Mouse (Mus musculus) ovary, postnatal 14 days (tissue): ENCODE data around the gene Dennd2d.

Experiments
- DNase-seq: peaks from one replicate; pipeline ENCODE4 v3.0.0; 2022; ENCODE audit warnings: low spot score

Gene Dennd2d

GRCm38 (mm10) chr3:106482281-106483081 lies at the start of gene Dennd2d:
TSS of gene Dennd2d (plus strand) at chr3:106482405.
- peak; percentile 29 for DNase-seq

- peak; percentile 10 for DNase-seq
Observed at GRCm38 (mm10) chr3:106448571-106448970, 33.6 kb upstream of the Dennd2d start.

GRCm38 (mm10) chr3:106448995-106449394 lies 33.2 kb upstream of the Dennd2d start:
- DNase-seq, result no peak

- no peak for DNase-seq
Observed at GRCm38 (mm10) chr3:106449567-106449966, 32.6 kb upstream of the Dennd2d start.

GRCm38 (mm10) chr3:106452616-106453015 lies 29.6 kb upstream of the Dennd2d start:
- DNase-seq, result no peak

GRCm38 (mm10) chr3:106457298-106457869 lies 24.8 kb upstream of the Dennd2d start:
- DNase-seq, result no peak

- no peak for DNase-seq
Observed at GRCm38 (mm10) chr3:106462059-106462470, 20.1 kb upstream of the Dennd2d start.

GRCm38 (mm10) chr3:106462493-106462892 lies 19.7 kb upstream of the Dennd2d start:
- no peak for DNase-seq

GRCm38 (mm10) chr3:106464750-106465149 lies 17.5 kb upstream of the Dennd2d start:
- no peak for DNase-seq

- DNase-seq, result no peak
Observed at GRCm38 (mm10) chr3:106474210-106474609, 8.0 kb upstream of the Dennd2d start.

- DNase-seq, result no peak
Observed at GRCm38 (mm10) chr3:106476863-106477262, 5.3 kb upstream of the Dennd2d start.

- no peak for DNase-seq
Observed at GRCm38 (mm10) chr3:106483297-106483696, 1.1 kb downstream of the Dennd2d start.

GRCm38 (mm10) chr3:106483796-106484405 lies 1.7 kb downstream of the Dennd2d start:
- no peak for DNase-seq

GRCm38 (mm10) chr3:106484861-106485260 lies 2.7 kb downstream of the Dennd2d start:
- no peak for DNase-seq

- DNase-seq, result no peak
Observed at GRCm38 (mm10) chr3:106485810-106486209, 3.6 kb downstream of the Dennd2d start.

GRCm38 (mm10) chr3:106487551-106487950 lies 5.3 kb downstream of the Dennd2d start:
- no peak for DNase-seq

GRCm38 (mm10) chr3:106490239-106490638 lies 8.0 kb downstream of the Dennd2d start:
- no peak for DNase-seq

- no peak for DNase-seq
Observed at GRCm38 (mm10) chr3:106492723-106493122, 10.5 kb downstream of the Dennd2d start.

GRCm38 (mm10) chr3:106493202-106493601 lies 11.0 kb downstream of the Dennd2d start:
- no peak for DNase-seq

- DNase-seq, result no peak
Observed at GRCm38 (mm10) chr3:106493882-106494281, 11.7 kb downstream of the Dennd2d start.

GRCm38 (mm10) chr3:106494417-106494950 lies 12.3 kb downstream of the Dennd2d start:
- no peak for DNase-seq

GRCm38 (mm10) chr3:106495346-106496044 lies 13.3 kb downstream of the Dennd2d start:
- DNase-seq, result no peak
